Mouse (Mus musculus) heart, embryonic 16.5 days (tissue): ENCODE results near the gene Ogfod3. TPM values are rescaled to one million over a fixed set of nuclear protein-coding genes. Genes with fewer than 3 reads are reported as not detected.

ENCODE experiments used
- ATAC-seq: fragments of 200-750 bp; cut with Nextera tagmentation; replicated peaks from 2 replicates; pipeline ENCODE4 v1.8.0; 2017; ENCODE audit warnings: moderate number of reproducible peaks; ENCODE audit not compliant: insufficient read depth, low FRiP score; ENCODE audit errors: extremely low read depth
- H3K27ac ChIP-seq: fragments of 300-500 bp; sonication (generic); 2 replicates; pipeline ENCODE4 v1.5.1; 2014; ENCODE audit warnings: mild to moderate bottlenecking, low read length, control low read depth, moderate library complexity
- H3K27me3 ChIP-seq: fragments of 300-500 bp; sonication (generic); 2 replicates; pipeline ENCODE4 v1.6.1; 2014; ENCODE audit warnings: low read length, mixed read lengths; ENCODE audit not compliant: control insufficient read depth, insufficient read depth
- H3K36me3 ChIP-seq: fragments of 300-500 bp; sonication (generic); 2 replicates; pipeline ENCODE4 v1.6.1; 2014; ENCODE audit not compliant: control insufficient read depth, insufficient read depth
- H3K4me1 ChIP-seq: fragments of 300-500 bp; sonication (generic); 2 replicates; pipeline ENCODE4 v1.6.1; 2014; ENCODE audit warnings: low read length, mixed read lengths; ENCODE audit not compliant: control insufficient read depth, insufficient read depth
- H3K4me2 ChIP-seq: fragments of 300-500 bp; sonication (generic); 2 replicates; pipeline ENCODE4 v1.6.1; 2014; ENCODE audit warnings: low read depth, mild to moderate bottlenecking, control low read depth, low read length
- H3K4me3 ChIP-seq: fragments of 300-500 bp; sonication (generic); 2 replicates; pipeline ENCODE4 v1.5.1; 2014; ENCODE audit warnings: mild to moderate bottlenecking, control low read depth, low read length
- H3K9ac ChIP-seq: fragments of 300-500 bp; sonication (generic); 2 replicates; pipeline ENCODE4 v1.6.1; 2014; ENCODE audit warnings: low read length, control low read depth
- H3K9me3 ChIP-seq: fragments of 300-500 bp; sonication (generic); replicated peaks from 2 replicates; pipeline ENCODE4 v1.6.1; 2016; ENCODE audit warnings: low read length; ENCODE audit not compliant: control insufficient read depth
- WGBS: fragments of 180-500 bp; shearing (Covaris S2); extraction: QIAGEN DNeasy Blood & Tissue Kit; methylation state at CpG from one replicate; pipeline ENCODE4 v1.1.7; 2014; 5-methylcytosine and 5-hydroxymethylcytosine counted together
- polyA plus RNA-seq: library from polyadenylated mRNA; unstranded; fragments of >200 nt; fragmentation: Nextera tagmentation; extraction: Ambion mirVana; gene quantifications from 2 replicates; pipeline ENCODE4 v1.2.1, GENCODE M21; 2015

Gene Ogfod3
- polyA plus RNA-seq, 1 experiment from 2014 or later, result 32.7 TPM

- H3K4me2 ChIP-seq, result no peak overlapping the region
- no peak overlapping the region for H3K27ac ChIP-seq
- H3K27me3 ChIP-seq, result 0 out of 2 replicates have a peak, but pooled peaks cover 3% of the 10 kb centered on the region
- H3K36me3 ChIP-seq, result no peaks in the 10 kb centered on the region
- WGBS, result 74% methylated on average over 9 of the region's 9 CpGs
- no peak overlapping the region for H3K9ac ChIP-seq
- ATAC-seq, result no peak
- no peaks in the 10 kb centered on the region for H3K9me3 ChIP-seq
- no peak overlapping the region for H3K4me3 ChIP-seq
- H3K4me1 ChIP-seq, result no peaks in the 10 kb centered on the region
These were observed 61.0 kb downstream of the Ogfod3 start for GRCm38 (mm10) chr11:121143325-121144015.

DNA sequence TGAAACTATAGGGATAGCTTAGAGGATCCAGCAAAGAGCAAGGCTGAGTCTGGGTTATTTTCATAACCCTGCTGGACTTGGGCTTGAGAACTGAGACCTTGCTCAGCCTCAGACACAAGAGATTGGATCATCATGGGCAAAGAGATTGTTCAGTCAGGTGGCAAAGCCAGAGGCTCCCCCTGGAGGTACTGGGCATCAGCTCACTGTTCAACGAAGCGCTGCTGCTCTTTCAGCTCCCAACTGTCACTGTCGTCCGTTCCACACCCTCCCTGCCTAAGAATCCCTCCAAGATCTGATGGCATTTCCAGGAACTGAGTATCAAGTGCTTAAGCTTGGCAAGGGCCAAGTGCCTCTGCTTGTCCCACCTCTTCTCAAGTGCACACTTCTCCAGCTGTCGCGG, 65.8 kb downstream of the Ogfod3 start:
- H3K9me3 ChIP-seq, result no peaks in the 10 kb centered on the region
- no peaks in the 10 kb centered on the region; the same call in 1 of the 2 replicates for H3K4me1 ChIP-seq
- H3K36me3 ChIP-seq, result no peaks in the 10 kb centered on the region
- H3K9ac ChIP-seq, result no peak overlapping the region
- H3K27me3 ChIP-seq, result 0 out of 2 replicates have a peak, but pooled peaks cover 3% of the 10 kb centered on the region
- WGBS, result 26% methylated on average over 6 of the region's 6 CpGs
- no peak overlapping the region for H3K27ac ChIP-seq
- no peak overlapping the region for H3K4me2 ChIP-seq
- no peak overlapping the region for H3K4me3 ChIP-seq
- no peak for ATAC-seq

DNA sequence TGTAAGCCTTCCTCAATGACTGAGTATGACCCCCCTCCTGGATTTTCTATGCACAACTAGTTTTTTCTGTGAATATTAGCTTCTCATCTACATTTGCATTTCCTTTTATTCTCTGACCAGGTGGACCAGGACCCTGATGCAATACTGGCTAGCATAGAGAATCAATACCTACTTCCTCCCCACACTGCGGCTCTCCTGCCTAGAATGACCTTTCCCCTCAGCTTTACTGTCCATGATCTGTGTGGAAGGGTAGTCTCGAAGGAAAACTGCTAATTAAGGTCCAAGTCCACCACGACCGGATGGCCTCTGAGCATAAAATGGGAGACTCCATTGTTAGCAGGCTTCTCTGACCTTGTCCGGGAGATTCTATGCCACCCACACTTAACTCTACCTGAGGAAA, 66.8 kb downstream of the Ogfod3 start:
- ATAC-seq, result no peak
- Histone ChIP-seq H3K4me1 (no peaks in the 10 kb centered on the region; the same call in 1 of the 2 replicates), H3K4me2 (no peak overlapping the region), H3K27me3 (0 out of 2 replicates have a peak, but pooled peaks cover 3% of the 10 kb centered on the region), H3K9ac (no peak overlapping the region), H3K4me3 (no peak overlapping the region), H3K9me3 (no peaks in the 10 kb centered on the region), H3K36me3 (no peaks in the 10 kb centered on the region), H3K27ac (no peak overlapping the region)
- WGBS, result 92% methylated on average over 5 of the region's 5 CpGs

- no peaks in the 10 kb centered on the region for H3K9me3 ChIP-seq
- WGBS, result 19% methylated on average over 1 of the region's 1 CpGs
- H3K9ac ChIP-seq, result no peak overlapping the region
- ATAC-seq, result no peak
- H3K27ac ChIP-seq, result no peak overlapping the region
- no peak overlapping the region for H3K4me2 ChIP-seq
- H3K27me3 ChIP-seq, result 0 out of 2 replicates have a peak, but pooled peaks cover 3% of the 10 kb centered on the region
- H3K4me3 ChIP-seq, result no peak overlapping the region
- H3K36me3 ChIP-seq, result no peaks in the 10 kb centered on the region
- H3K4me1 ChIP-seq, result no peaks in the 10 kb centered on the region; the same call in 1 of the 2 replicates
These were observed 69.9 kb downstream of the Ogfod3 start for GRCm38 (mm10) chr11:121134600-121134999.

GRCm38 (mm10) chr11:121129616-121130015, 74.9 kb downstream of the Ogfod3 start:
- Histone ChIP-seq H3K27ac (no peak overlapping the region), H3K4me1 (peaks cover 4% of the 10 kb centered on the region; the same call in 1 of the 2 replicates), H3K4me3 (no peak overlapping the region), H3K36me3 (no peaks in the 10 kb centered on the region), H3K9ac (no peak overlapping the region), H3K9me3 (no peaks in the 10 kb centered on the region), H3K4me2 (no peak overlapping the region), H3K27me3 (no peaks in the 10 kb centered on the region)
- no peak for ATAC-seq
- WGBS, result 49% methylated on average over 1 of the region's 1 CpGs

Other genes with a start within 250 kb of the Ogfod3 start
- gene Csnk1d, start 213.4 kb downstream of the Ogfod3 start, polyA plus RNA-seq, result 68.8 and 76.1 TPM in 2 replicates
- 2.3 and 3.7 TPM in 2 replicates for gene Cd7, start 165.3 kb downstream of the Ogfod3 start, polyA plus RNA-seq
- 0.37 TPM in 1 of 2 replicates, not detected in the other for gene Sectm1b, start 141.1 kb downstream of the Ogfod3 start, polyA plus RNA-seq
- 0.44 and 0.51 TPM in 2 replicates for gene Sectm1a, start 123.5 kb downstream of the Ogfod3 start, polyA plus RNA-seq
- not detected in 2 replicates for gene Tex19.2, start 86.0 kb downstream of the Ogfod3 start, polyA plus RNA-seq
- gene Tex19.1, start 58.6 kb downstream of the Ogfod3 start, polyA plus RNA-seq, result not detected in 2 replicates
- 0.24 TPM in 1 of 2 replicates, not detected in the other for gene Uts2r, start 44.4 kb downstream of the Ogfod3 start, polyA plus RNA-seq
- gene Hexdc, start 278 bp downstream of the Ogfod3 start, polyA plus RNA-seq, result 9.1 and 9.3 TPM in 2 replicates
- 24.5 and 27.1 TPM in 2 replicates for gene Cybc1, start 24.6 kb upstream of the Ogfod3 start, polyA plus RNA-seq
- gene Narf, start 32.5 kb upstream of the Ogfod3 start, polyA plus RNA-seq, result 64.9 and 68.4 TPM in 2 replicates
- gene Foxk2, start 55.3 kb upstream of the Ogfod3 start, polyA plus RNA-seq, result 4.6 and 6.4 TPM in 2 replicates
- gene Wdr45b, start 149.7 kb upstream of the Ogfod3 start, polyA plus RNA-seq, result 73.0 and 81.1 TPM in 2 replicates
- gene Rab40b, start 183.5 kb upstream of the Ogfod3 start, polyA plus RNA-seq, result 6.2 and 7.9 TPM in 2 replicates
- gene Fn3krp, start 216.7 kb upstream of the Ogfod3 start, polyA plus RNA-seq, result 4.4 and 6.0 TPM in 2 replicates
- 17.5 and 19.4 TPM in 2 replicates for gene Fn3k, start 230.2 kb upstream of the Ogfod3 start, polyA plus RNA-seq
- gene Tbcd, start 247.2 kb upstream of the Ogfod3 start, polyA plus RNA-seq, result 21.1 and 22.8 TPM in 2 replicates